Mouse (Mus musculus): ENCODE data around the gene Fbln7.

The Fbln7 gene

DNA sequence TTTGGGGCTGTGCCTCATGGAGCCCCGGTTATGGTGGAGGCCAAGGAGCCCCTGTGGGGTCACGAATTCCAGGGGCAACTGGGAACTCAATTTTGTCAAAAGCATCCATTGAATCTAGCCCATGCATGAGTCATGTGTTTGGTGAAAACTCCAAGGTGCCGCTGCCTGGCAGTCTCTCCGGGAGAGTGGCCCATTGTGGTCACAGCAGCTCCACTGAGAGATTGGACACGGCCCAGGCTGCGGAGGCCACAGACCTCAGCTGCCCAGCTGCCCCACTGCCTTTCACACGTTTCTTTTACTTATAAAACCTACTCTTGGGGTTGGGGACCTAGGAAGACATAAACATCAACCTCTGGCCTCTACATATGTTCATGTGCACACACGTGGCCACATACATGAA is 12.7 kb downstream of the Fbln7 start:
- DNase-seq = no peak

DNA sequence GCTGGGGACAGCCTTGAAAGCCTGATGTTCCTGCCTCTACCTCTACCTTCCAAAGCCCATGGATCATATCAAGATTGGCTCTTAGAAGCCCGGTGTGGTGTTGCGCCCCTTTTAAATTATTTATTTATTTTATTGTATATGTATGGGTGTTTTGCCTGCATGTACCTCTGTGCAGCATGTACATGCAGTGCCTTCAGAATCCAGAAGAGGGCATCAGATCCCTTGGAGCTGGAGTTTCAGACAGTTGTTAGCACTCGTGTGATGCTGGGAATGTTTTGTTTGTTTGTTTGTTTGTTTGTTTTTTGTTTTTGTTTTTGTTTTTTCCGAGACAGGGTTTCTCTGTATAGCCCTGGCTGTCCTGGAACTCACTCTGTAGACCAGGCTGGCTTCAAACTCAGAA is 18.5 kb downstream of the Fbln7 start:
- DNase-seq = no peak

DNA sequence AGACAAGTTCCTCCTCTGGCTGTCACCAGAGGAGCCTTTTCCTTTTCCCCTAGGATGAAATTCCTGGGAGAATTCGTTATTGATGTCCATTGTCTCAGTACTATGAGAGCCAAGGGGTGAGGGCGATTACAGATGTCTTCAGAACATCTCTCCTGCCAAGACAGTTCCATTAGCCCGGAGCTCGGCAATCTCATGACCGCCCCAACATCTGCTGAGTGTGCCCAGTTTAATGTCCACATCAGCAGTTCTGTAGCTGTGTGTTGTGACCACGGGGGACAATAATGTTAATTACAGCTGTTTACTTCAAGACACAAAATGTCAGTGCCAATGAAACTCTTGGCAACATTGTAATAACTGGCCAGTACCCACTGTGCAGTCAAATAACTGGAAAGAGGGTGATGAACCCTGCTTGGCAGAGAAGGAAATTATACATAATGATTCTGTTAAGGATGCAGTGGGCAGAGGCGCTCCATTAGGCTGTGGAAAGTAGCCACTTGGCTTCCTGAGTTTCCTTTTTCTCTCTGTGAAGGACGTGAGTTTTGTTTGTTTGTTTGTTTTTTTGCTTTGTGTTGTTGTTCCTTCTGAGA is 22.5 kb downstream of the Fbln7 start:
- DNase-seq = no peak

DNA sequence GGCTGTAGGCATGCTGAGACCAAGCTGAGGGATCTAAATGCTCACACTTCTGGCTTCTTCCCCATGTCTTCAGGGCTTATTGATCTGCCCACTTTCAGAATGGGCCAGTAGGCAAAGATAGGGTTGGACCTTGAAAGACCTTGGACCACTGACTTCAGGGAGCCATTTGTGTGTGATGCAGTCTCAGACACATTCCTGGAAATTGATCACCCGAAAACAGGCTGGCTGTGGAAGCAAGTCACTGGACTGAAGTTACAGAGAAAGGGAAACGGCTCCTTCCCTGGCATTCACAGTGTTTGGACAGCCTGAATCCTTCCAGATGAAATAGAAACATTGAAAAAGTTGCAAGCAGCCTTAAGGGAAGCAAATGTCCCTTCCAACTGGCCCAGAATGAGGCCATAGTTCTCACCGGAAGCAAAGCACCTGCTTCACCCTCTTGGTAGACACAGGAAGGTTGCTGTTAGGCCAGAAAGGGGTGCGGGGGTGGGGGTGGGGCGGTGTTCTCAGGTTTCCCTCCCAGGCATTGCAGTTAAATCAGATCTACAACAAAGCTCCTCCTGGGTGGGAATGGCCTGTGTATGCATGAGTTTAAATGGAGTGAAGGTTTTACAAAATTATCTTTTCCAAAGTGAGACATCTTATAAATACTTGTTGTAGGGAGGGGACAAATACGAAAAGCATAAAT is 25.2 kb downstream of the Fbln7 start:
- DNase-seq = peak; percentile 42

DNA sequence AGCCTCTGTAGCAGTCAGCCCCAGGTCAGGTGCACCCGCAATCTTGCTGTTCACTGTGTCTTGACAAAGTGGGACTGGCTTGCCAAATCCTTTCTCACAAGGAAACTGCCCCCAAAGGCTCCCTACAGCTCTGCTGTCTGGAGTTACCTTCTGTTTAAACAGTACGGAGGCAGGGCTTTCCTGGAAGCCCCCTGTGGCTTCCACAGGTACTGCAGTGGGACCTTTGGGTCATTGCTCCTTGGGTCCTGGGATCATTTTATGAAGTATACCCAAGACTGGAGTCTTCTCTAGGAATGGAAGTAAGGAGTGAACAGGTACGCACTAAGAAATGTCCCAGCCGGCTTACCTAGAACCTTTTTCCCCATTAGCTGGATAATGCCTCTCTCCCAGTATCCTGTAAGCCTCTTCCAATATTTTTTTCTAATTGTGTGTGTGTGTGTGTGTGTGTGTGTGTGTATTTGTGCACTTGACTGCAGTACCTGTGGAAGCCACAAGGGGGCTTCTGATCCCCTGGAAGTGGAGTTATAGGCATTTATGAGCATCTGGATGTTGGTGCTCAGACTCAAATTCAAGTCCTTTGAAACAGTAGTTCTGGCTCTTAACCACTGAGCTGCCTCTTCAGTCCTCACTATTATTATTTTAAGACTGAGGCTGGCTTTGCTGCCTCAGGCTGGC is 28.0 kb downstream of the Fbln7 start:
- no peak for DNase-seq

DNA sequence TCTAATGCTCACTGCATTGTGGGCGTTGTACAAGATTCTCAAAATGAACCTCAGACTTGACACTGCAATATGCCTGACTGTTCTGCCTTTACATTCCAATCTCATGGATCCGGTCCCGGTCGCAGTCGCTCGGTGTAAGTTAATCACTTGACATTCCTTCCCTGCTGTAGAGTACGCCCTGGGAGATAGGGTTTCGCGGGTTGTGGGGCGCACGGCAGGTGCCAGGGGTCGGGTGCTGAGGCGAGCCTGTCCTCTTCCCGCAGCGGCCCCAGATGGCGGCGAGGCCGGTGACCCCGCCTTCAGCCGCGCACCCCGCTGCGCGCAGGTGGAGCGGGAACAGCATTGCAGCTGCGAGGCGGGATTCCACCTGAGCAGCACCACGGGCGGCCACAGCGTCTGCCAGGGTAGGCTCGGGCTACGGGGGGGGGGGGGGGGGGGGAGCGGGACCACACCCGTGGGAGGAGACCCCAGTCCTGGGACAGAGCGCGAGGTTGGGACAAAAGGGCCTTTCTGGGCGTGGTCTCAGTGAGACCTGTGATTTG is 29.5 kb downstream of the Fbln7 start:
- no peak for DNase-seq

DNA sequence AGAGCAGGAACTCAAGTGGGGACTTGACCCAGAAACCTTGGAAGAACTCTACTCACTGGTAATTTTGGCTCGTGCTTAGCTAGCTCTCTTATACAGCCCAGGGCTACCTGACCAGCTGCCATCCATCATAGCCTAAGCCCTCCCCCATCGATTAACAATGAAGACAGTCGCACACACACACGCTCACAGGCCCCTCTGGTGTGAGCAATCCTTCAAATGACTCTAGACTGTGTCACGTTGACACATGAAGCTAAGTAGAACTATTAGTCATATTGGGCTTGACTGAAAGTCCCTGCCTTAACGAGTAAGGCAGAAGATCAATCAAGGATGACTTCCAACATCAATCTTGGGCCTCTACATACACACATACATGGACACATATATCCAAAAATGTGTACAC is 40.1 kb downstream of the Fbln7 start:
- DNase-seq = no peak

DNA sequence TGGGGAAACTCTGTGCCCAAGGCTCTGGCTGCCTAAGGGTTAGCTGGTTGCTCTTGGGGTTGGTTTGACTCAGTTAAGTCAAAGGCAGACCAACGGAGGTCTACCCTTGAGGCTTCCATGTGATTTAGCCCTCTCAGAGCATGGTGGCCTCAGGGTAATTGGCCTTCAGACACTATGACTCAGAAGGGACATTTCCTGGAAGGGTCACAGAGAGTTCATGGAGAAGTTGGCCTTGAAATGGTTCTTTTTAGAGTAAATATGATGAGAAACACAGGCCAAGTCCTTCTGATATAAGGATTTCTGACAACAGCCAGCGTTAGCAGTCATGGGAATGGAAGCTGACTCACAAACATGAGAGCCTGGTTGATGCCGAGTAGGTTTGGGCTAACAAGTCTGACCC is 40.9 kb downstream of the Fbln7 start:
- no peak for DNase-seq

DNA sequence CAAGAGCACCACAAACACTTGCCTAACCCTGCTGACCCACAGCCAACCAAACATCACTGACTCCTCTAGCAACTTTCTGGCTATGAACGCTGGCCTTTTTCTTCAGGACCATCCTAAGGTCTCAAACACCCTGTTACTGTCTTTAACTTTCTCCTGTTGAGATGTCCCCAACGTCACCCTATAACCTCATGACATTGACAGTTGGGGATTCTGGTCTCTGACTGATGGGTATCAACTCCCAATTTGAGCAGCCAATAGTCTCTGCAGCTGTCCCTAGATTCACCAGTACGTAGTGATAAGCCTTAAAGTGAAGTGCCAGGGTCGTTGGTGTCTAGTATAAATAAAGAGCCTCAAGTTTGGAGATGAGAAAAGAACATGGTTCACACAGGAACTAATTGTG is 52.2 kb downstream of the Fbln7 start:
- no peak for DNase-seq

DNA sequence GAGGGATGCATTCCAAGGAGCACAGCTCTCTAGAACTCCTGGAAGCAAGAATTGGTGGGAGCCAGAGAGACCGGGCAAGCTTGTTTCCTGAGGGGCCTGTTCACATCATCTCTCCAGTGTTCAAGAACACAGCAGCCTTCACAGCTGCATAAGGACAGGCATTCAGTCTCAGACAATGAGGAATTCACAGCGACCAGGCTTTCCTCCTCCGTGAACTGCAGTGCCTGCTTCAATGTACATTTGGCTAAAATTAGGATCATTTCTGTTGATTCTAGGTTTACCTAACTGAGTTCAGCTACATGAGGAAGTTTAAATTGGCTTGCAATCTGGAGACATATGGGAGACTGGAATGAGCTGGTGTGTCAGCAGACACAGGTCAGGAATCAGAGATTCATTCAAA is 53.7 kb downstream of the Fbln7 start:
- DNase-seq = no peak

DNA sequence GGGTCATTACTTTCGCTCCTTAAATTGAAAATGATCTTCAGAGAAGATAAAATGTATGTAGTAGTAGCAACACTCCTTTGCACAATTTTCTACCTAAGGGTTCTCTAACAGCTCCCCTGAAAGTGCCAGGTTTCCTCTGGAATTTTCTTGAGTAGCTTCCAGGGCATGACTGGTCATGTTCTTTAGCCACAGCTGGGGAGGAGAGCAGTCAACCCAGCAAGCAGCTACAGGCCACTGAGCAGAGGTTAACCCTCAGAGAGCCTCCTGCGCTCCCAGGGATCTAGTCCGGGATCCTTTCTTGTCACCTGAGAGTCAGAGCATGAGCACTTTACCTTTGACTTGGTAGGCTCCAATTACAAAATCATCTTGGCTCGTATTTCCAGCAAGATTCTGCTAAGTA is 62.0 kb downstream of the Fbln7 start:
- no peak for DNase-seq

DNA sequence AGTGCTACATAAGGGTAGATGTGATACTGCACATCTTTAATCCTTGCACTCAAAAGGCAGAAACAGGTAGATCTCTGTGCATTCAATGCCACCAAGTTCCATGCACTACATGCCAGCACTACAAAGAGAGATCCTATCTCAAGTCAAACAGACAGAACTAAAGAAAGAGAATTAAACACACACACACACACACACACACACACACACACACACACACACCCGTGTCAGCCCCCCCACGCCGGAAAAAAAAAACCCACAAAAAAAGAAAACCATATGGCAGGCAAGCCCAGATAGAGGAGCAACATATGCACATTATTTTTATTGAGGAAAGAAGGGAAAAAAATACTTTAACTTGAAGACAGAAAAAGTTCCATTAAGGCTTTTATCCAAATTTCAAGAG is 65.7 kb downstream of the Fbln7 start:
- DNase-seq = no peak

DNA sequence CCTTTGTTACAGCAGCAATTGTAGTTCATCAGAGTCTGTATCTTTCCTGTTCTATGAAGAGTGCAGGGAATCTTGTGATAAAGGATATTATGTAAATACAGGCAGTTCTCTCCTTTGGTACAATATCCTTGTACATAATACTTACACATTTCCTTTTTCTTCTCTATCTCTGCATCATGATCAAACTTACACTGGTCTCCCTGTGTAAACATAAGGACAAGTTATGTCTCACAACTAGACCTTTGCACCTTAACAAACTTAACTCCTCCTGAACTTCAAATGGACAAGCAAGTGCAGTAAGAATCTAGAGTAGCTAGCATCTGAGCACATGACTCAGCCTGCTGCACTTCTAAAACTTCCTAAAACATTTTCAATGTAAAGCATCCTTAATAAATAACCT is 67.9 kb downstream of the Fbln7 start:
- DNase-seq = no peak

DNA sequence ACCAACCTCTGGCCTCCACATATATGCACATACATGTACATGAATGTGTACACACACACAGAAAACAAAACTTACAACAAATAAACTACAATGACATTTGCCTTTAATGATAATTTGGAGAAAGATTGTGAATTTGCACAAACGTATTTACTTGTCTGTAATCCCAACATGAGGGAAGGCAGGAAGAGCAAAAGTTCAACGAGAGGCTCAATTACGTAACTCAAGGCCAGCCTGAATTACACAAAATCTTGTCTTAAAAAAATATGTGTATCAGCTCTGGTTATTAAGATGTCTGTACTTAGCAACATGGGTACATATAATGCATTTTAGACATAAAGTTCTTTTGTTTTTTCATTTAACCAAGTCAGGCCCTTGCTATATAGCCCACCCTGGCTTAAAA is 73.5 kb downstream of the Fbln7 start:
- DNase-seq = no peak

DNA sequence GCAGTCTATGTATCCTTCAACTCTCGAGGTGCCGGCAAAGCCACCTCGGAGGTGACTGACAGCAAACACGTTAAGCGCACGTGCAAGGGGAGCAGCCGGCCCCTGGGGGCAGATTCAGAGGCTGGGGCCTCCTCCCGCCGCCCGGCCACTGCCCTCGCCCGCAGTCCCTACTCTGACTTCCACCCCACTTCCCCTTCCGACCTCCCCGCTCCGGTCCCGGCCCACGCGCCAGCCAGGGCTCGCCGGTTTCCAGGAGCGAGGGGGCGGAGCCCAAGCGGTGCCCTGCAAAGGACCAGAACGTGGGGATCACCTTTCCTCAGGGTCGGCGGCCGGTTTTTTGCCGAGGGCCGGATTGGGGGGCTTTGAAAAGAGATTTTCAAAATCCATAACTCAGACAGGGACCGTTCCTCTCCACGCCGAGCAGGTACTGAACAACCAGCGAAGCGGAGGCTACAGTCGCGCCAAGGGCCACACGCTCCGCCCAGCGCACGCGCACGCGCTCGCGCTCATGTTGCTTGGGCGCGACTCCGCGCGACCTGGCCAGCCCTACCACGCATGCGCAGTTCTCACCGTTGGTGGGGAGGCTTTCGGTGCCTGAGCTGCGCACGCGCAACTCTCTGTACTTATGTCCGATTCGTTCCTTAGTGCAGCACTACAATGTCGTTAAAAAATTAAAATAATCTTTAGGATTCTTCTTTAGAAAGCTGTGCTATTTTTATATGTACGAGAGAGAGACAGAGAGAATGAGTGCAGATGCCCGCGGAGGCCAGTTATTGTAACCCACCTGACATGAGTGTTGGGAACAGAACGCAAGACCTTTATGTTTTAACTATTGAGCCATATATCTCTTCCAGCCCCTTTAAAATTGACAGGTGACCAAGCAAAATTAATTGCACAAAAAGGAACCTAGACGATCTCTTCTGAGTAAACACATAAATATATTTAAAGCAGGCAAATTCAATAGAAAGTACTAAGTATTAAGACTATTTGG is 81.1 kb downstream of the Fbln7 start, which contains the start of gene Zc3h8:
TSS of gene Zc3h8 (minus strand) at position 540 of the 991 bp plus-strand sequence.
- peak; percentile 96 for DNase-seq

Measured in kidney, adult 11 months (tissue).